Mouse (Mus musculus): ENCODE measurements at regions not wholly inside any gene's neighbourhood (a gene's known extent, or its start where the extent isn't known, plus 50 kb on each side); places are given as distances from the start of the nearest gene placed in this dataset.
A peak's percentile ranks its signal among the peaks of the same experiment; 100 is the strongest.

DNA sequence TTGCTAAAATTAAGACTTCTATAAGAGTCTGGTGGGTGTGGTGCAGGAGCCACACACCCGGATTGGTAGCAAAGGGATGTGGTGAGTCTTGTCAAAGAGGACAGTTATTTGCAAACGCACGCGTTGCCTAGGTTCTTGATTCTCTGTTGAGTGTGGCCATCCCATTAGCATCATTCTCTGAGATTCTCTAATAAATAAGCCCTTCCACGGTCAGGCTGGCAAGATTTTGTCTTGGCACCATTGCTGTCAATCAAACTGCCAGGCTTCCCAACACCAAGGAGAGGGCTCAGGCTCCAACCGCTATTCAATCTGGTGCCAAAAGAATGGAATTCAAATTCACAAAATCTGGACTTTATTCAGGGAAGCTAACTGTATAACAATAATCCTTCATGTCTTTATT, 84.6 kb upstream of the Nphp3 start:
- no peak for DNase-seq
- Histone ChIP-seq H3K4me3 (ENCODE audit: insufficient read depth, low read depth, low read length) (no peak overlapping the region), H3K4me1 (ENCODE audit: control insufficient read depth, insufficient read depth, low read length) (no peaks in the 10 kb centered on the region), H3K36me3 (ENCODE audit: control insufficient read depth, insufficient read depth, low read length) (no peaks in the 10 kb centered on the region), H3K27me3 (replicated peaks; ENCODE audit: control insufficient read depth, insufficient read depth, low read length) (no peaks in the 10 kb centered on the region), H3K27ac (ENCODE audit: insufficient read depth, low read depth, low read length) (no peak overlapping the region)
- no peak for TF ChIP-seq POLR2A (IDR thresholded peaks at IDR 0.05; ENCODE audit: low read depth, low read length)
- TF ChIP-seq CTCF (conservative IDR thresholded peaks at IDR 0.05; ENCODE audit: insufficient read depth, insufficient read length, low read depth, low read length) = no peak
- 94% methylated on average over 6 of the region's 6 CpGs for WGBS

GRCm38 (mm10) chr9:103922356-103922755, 80.0 kb upstream of the Nphp3 start:
- H3K4me3 ChIP-seq (ENCODE audit: insufficient read depth, low read depth, low read length) = no peak overlapping the region
- H3K4me1 ChIP-seq (ENCODE audit: control insufficient read depth, insufficient read depth, low read length) = 0 out of 2 replicates have a peak, but pooled peaks cover 2% of the 10 kb centered on the region
- no peak for TF ChIP-seq CTCF (conservative IDR thresholded peaks at IDR 0.05; ENCODE audit: insufficient read depth, insufficient read length, low read depth, low read length)
- no peak for TF ChIP-seq POLR2A (IDR thresholded peaks at IDR 0.05; ENCODE audit: low read depth, low read length)
- DNase-seq = no peak
- no peaks in the 10 kb centered on the region for H3K27me3 ChIP-seq (replicated peaks; ENCODE audit: control insufficient read depth, insufficient read depth, low read length)
- H3K36me3 ChIP-seq (ENCODE audit: control insufficient read depth, insufficient read depth, low read length) = no peaks in the 10 kb centered on the region
- 85% methylated on average over 5 of the region's 5 CpGs for WGBS
- H3K27ac ChIP-seq (ENCODE audit: insufficient read depth, low read depth, low read length) = no peak overlapping the region

DNA sequence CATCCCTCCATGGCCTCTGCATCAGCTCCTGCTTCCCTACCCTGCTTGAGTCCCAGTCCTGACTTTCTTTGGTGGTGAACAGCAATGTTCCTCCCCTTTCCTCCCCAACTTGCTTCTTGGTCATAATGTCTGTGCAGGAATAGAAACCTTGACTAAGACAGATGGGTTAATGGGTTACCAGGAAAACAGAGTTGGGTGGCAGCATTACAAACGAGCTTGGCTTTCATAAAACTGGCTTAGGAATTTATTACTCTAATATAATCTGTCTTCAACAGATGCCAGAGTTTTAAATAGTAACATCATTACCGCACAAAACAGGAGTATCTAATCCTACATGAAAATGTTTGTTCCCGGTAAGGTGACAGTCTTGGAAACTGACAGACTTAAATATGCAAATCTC, 77.7 kb upstream of the Nphp3 start:
- Histone ChIP-seq H3K4me3 (ENCODE audit: insufficient read depth, low read depth, low read length) (no peak overlapping the region), H3K27ac (ENCODE audit: insufficient read depth, low read depth, low read length) (0 out of 2 replicates have a peak overlapping the region, but pooled peaks have one; percentile 19), H3K4me1 (ENCODE audit: control insufficient read depth, insufficient read depth, low read length) (0 out of 2 replicates have a peak, but pooled peaks cover 2% of the 10 kb centered on the region), H3K27me3 (replicated peaks; ENCODE audit: control insufficient read depth, insufficient read depth, low read length) (no peaks in the 10 kb centered on the region), H3K36me3 (ENCODE audit: control insufficient read depth, insufficient read depth, low read length) (no peaks in the 10 kb centered on the region)
- TF ChIP-seq CTCF (conservative IDR thresholded peaks at IDR 0.05; ENCODE audit: insufficient read depth, insufficient read length, low read depth, low read length) = no peak
- TF ChIP-seq POLR2A (IDR thresholded peaks at IDR 0.05; ENCODE audit: low read depth, low read length) = no peak
- peak; percentile 50 for DNase-seq
- WGBS = 44% methylated on average over 3 of the region's 3 CpGs

- DNase-seq = no peak
- no peaks in the 10 kb centered on the region for H3K27me3 ChIP-seq (replicated peaks; ENCODE audit: control insufficient read depth, insufficient read depth, low read length)
- TF ChIP-seq POLR2A (IDR thresholded peaks at IDR 0.05; ENCODE audit: low read depth, low read length) = no peak
- TF ChIP-seq CTCF (conservative IDR thresholded peaks at IDR 0.05; ENCODE audit: insufficient read depth, insufficient read length, low read depth, low read length) = no peak
- H3K27ac ChIP-seq (ENCODE audit: insufficient read depth, low read depth, low read length) = peak overlapping the region; percentile 9
- 0 out of 2 replicates have a peak, but pooled peaks cover 2% of the 10 kb centered on the region for H3K4me1 ChIP-seq (ENCODE audit: control insufficient read depth, insufficient read depth, low read length)
- WGBS = 84% methylated on average over 2 of the region's 2 CpGs
- no peak overlapping the region for H3K4me3 ChIP-seq (ENCODE audit: insufficient read depth, low read depth, low read length)
- no peaks in the 10 kb centered on the region for H3K36me3 ChIP-seq (ENCODE audit: control insufficient read depth, insufficient read depth, low read length)
Observed at GRCm38 (mm10) chr9:103925486-103925885, 76.9 kb upstream of the Nphp3 start.

GRCm38 (mm10) chr9:103928744-103929527, 73.4 kb upstream of the Nphp3 start:
- WGBS = 80% methylated on average over 8 of the region's 8 CpGs
- H3K27ac ChIP-seq (ENCODE audit: insufficient read depth, low read depth, low read length) = no peak overlapping the region
- H3K36me3 ChIP-seq (ENCODE audit: control insufficient read depth, insufficient read depth, low read length) = no peaks in the 10 kb centered on the region
- DNase-seq = no peak
- H3K4me1 ChIP-seq (ENCODE audit: control insufficient read depth, insufficient read depth, low read length) = 0 out of 2 replicates have a peak, but pooled peaks cover 2% of the 10 kb centered on the region
- TF ChIP-seq POLR2A (IDR thresholded peaks at IDR 0.05; ENCODE audit: low read depth, low read length) = no peak
- no peak for TF ChIP-seq CTCF (conservative IDR thresholded peaks at IDR 0.05; ENCODE audit: insufficient read depth, insufficient read length, low read depth, low read length)
- H3K4me3 ChIP-seq (ENCODE audit: insufficient read depth, low read depth, low read length) = no peak overlapping the region
- H3K27me3 ChIP-seq (replicated peaks; ENCODE audit: control insufficient read depth, insufficient read depth, low read length) = no peaks in the 10 kb centered on the region

DNA sequence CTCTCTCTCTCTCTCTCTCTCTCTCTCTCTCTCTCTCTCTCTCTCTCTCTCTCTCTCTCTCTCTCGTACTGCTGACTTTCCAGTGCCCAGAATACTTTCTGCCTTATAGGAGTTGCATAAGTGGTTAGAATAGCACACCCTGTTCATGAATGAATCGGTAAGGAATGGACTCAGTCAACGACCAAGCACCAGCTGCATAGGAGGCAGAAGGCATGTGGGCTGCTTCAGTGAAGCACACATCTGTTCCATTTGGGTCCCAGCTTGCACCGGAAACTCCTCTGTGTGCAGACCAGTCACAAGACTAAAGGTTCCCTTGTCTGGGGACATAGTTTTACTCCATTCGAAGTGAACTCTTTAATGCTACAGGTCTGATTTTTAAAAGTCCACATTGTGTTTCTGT, 64.3 kb upstream of the Nphp3 start:
- Histone ChIP-seq H3K4me3 (ENCODE audit: insufficient read depth, low read depth, low read length) (no peak overlapping the region), H3K27ac (ENCODE audit: insufficient read depth, low read depth, low read length) (no peak overlapping the region), H3K27me3 (replicated peaks; ENCODE audit: control insufficient read depth, insufficient read depth, low read length) (no peaks in the 10 kb centered on the region), H3K4me1 (ENCODE audit: control insufficient read depth, insufficient read depth, low read length) (no peaks in the 10 kb centered on the region), H3K36me3 (ENCODE audit: control insufficient read depth, insufficient read depth, low read length) (no peaks in the 10 kb centered on the region)
- WGBS = 87% methylated on average over 5 of the region's 5 CpGs
- DNase-seq = no peak
- TF ChIP-seq POLR2A (IDR thresholded peaks at IDR 0.05; ENCODE audit: low read depth, low read length) (no peak), CTCF (conservative IDR thresholded peaks at IDR 0.05; ENCODE audit: insufficient read depth, insufficient read length, low read depth, low read length) (no peak)

- DNase-seq = no peak
- no peak overlapping the region for H3K4me3 ChIP-seq (ENCODE audit: insufficient read depth, low read depth, low read length)
- H3K27ac ChIP-seq (ENCODE audit: insufficient read depth, low read depth, low read length) = no peak overlapping the region
- H3K27me3 ChIP-seq (replicated peaks; ENCODE audit: control insufficient read depth, insufficient read depth, low read length) = no peaks in the 10 kb centered on the region
- TF ChIP-seq POLR2A (IDR thresholded peaks at IDR 0.05; ENCODE audit: low read depth, low read length) (no peak), CTCF (conservative IDR thresholded peaks at IDR 0.05; ENCODE audit: insufficient read depth, insufficient read length, low read depth, low read length) (no peak)
- H3K4me1 ChIP-seq (ENCODE audit: control insufficient read depth, insufficient read depth, low read length) = no peaks in the 10 kb centered on the region
- no peaks in the 10 kb centered on the region for H3K36me3 ChIP-seq (ENCODE audit: control insufficient read depth, insufficient read depth, low read length)
- 73% methylated on average over 8 of the region's 8 CpGs for WGBS
Observed at GRCm38 (mm10) chr9:103940010-103940409, 62.3 kb upstream of the Nphp3 start.
